Mouse (Mus musculus) bone marrow macrophage, adult 2 months (primary cell): Measurements from ENCODE around the gene Zhx3.

Source experiments
- CTCF ChIP-seq: IDR thresholded peaks from 2 replicates; pipeline ENCODE4 v1.5.1; 2012; ENCODE audit warnings: low read depth, mild to moderate bottlenecking, low read length, moderate library complexity
- POLR2A ChIP-seq: IDR thresholded peaks from 2 replicates; pipeline ENCODE4 v1.6.1; 2012; ENCODE audit warnings: mild to moderate bottlenecking, low read depth, low read length, borderline replicate concordance

DNA sequence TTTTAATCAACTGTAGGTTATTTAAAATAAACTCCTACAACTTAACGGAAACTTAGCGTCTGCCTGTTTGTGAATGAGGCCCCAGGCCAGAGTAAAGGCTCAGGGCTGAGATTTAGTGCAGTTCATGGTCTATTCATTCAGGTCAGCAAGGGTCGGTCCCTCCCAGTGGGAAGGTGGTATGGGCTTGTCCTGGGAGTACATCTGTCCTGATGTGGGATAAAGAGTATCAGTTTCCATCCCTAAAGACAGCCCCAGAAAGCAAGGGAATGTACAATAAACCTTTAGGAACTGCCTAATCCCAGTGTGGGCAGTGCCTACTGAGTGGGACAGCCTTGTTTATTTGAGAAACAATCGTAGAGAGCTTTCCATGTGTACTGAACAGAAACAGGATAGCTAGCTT, 150.1 kb downstream of the Zhx3 start:
- no peak for TF ChIP-seq CTCF
- TF ChIP-seq POLR2A: no peak
